Mouse (Mus musculus) ES-Bruce4 (cell line): ENCODE measurements at regions not wholly inside any gene's neighbourhood (a gene's known extent, or its start where the extent isn't known, plus 50 kb on each side); places are given as distances from the start of the nearest gene placed in this dataset.

Experiments
- CTCF ChIP-seq: IDR thresholded peaks from one replicate; pipeline ENCODE4 v1.8.1; 2011; ENCODE audit warnings: low read depth, low read length
- EP300 ChIP-seq: IDR thresholded peaks from 2 replicates; pipeline ENCODE4 v1.6.1; 2011; ENCODE audit warnings: low read depth, low read length; ENCODE audit not compliant: insufficient read depth
- POLR2A ChIP-seq: IDR thresholded peaks from one replicate; pipeline ENCODE4 v1.8.1; 2011; ENCODE audit warnings: low read length; ENCODE audit not compliant: insufficient read depth

GRCm38 (mm10) chr12:106375886-106376285, 365.9 kb downstream of the Vrk1 start:
- TF ChIP-seq CTCF (no peak), POLR2A (no peak), EP300 (no peak)
